Mouse (Mus musculus) erythroblast, embryonic 14.5 days (primary cell): ENCODE data around the gene Cacna1d.

Experiments used
- GATA1 ChIP-seq: IDR thresholded peaks from 2 replicates; pipeline ENCODE4 v1.6.1; 2012; ENCODE audit warnings: low read length, inconsistent platforms, mixed read lengths
- TAL1 ChIP-seq: IDR thresholded peaks from 3 replicates; pipeline ENCODE4 v1.6.1; 2012; ENCODE audit warnings: low read length, inconsistent platforms, mixed read lengths

GRCm38 (mm10) chr14:30528961-30529360 lies 37.7 kb upstream of the Cacna1d start:
- TF ChIP-seq GATA1: no peak
- TF ChIP-seq TAL1: no peak
